Mouse (Mus musculus) forebrain, postnatal 0 days (tissue): ENCODE data around the gene Vpreb3. TPM values are rescaled to one million over a fixed set of nuclear protein-coding genes. Genes with fewer than 3 reads are reported as not detected.

Source experiments
- ATAC-seq: fragments of 200-750 bp; cut with Nextera tagmentation; 2 replicates; pipeline ENCODE4 v1.8.0; 2017; ENCODE audit warnings: mild to moderate bottlenecking, moderate library complexity
- DNase-seq: peaks from one replicate; pipeline ENCODE4 v3.0.0-alpha.2; 2015
- H3K27ac ChIP-seq: fragments of 300-500 bp; sonication (generic); 2 replicates; pipeline ENCODE4 v1.5.1; 2014; ENCODE audit warnings: low read depth, mild to moderate bottlenecking, antibody characterized with exemption, low read length, moderate library complexity, mixed read lengths
- H3K27me3 ChIP-seq: fragments of 300-500 bp; sonication (generic); 2 replicates; pipeline ENCODE4 v1.6.1; 2014; ENCODE audit warnings: mild to moderate bottlenecking, low read length, mixed read lengths; ENCODE audit not compliant: insufficient read depth
- H3K36me3 ChIP-seq: fragments of 300-500 bp; sonication (generic); 2 replicates; pipeline ENCODE4 v1.6.1; 2014; ENCODE audit warnings: mild to moderate bottlenecking, moderate library complexity; ENCODE audit not compliant: insufficient read depth
- H3K4me1 ChIP-seq: fragments of 300-500 bp; sonication (generic); 2 replicates; pipeline ENCODE4 v1.6.1; 2014; ENCODE audit warnings: antibody characterized with exemption; ENCODE audit not compliant: insufficient read depth
- H3K4me2 ChIP-seq: fragments of 300-500 bp; sonication (generic); 2 replicates; pipeline ENCODE4 v1.6.1; 2014; ENCODE audit warnings: low read depth, mild to moderate bottlenecking, moderate library complexity
- H3K4me3 ChIP-seq: fragments of 300-500 bp; sonication (generic); 2 replicates; pipeline ENCODE4 v1.5.1; 2014; ENCODE audit warnings: low read depth, low read length, mixed read lengths
- H3K9ac ChIP-seq: fragments of 300-500 bp; sonication (generic); 2 replicates; pipeline ENCODE4 v1.6.1; 2014; ENCODE audit warnings: mild to moderate bottlenecking
- H3K9me3 ChIP-seq: fragments of 300-500 bp; sonication (generic); 2 replicates; pipeline ENCODE4 v1.6.1; 2016; ENCODE audit warnings: low read length
- CTCF ChIP-seq: sonication (generic); IDR thresholded peaks from 2 replicates; pipeline ENCODE4 v1.5.1; 2016; ENCODE audit warnings: antibody characterized with exemption, control low read depth, low read depth
- WGBS: fragments of 180-500 bp; shearing (Covaris S2); extraction: QIAGEN DNeasy Blood & Tissue Kit; methylation state at CpG from one replicate; pipeline ENCODE4 v1.1.7; 2014; 5-methylcytosine and 5-hydroxymethylcytosine counted together
- polyA plus RNA-seq: library from polyadenylated mRNA; unstranded; fragments of >200 nt; fragmentation: Nextera tagmentation; extraction: Ambion mirVana; gene quantifications from 2 replicates; pipeline ENCODE4 v1.2.1, GENCODE M21; 2015
- total RNA-seq: library from RNA; depleted of rRNA; stranded (reverse); fragments of >200 nt; gene quantifications from 2 replicates; pipeline ENCODE4 v1.2.3, GENCODE M21; 2014

The Vpreb3 gene
- total and polyA plus RNA-seq, 2 experiments from 2014 or later: 1.4 TPM; not detected in 1

DNA sequence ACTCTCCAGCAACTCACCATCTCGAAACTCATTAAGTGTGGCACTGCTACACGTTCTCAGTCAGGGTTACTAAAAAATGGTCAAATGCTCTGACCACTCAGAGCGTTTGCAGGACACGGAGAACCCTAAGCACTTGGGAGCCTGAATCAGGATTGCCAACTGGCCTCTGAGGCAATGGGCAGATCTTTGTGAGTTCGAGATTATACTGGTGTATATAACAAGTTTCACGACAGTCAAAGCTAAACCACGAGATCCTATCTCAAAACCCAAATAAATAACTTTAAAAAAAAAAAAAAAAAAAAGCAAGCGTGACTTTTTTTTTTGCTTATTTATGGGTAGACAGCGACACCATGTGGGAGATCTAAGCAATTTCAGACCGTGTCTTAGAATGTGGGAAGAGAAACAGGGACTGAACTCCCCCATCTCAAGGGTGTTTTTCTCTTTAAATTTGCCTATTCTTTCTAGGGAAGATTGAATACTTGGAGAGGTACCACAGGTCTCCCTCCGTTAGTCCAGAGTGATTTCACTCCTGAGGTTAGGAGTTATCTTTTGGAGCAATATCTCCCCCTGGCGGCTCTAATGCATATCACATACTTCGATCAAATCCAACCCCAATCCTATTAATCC lies 8.7 kb downstream of the Vpreb3 start:
- peak overlapping the region; percentile 68 for H3K4me2 ChIP-seq
- peak overlapping the region; percentile 37; the same call in 1 of the 2 replicates for H3K9ac ChIP-seq
- no peaks in the 10 kb centered on the region for H3K9me3 ChIP-seq
- WGBS: 4% methylated on average over 13 of the region's 13 CpGs
- H3K36me3 ChIP-seq: no peaks in the 10 kb centered on the region
- peak; percentile 76 for TF ChIP-seq CTCF
- ATAC-seq: peak; percentile 26; the same call in 1 of the 2 replicates
- no peak overlapping the region for H3K27ac ChIP-seq
- peaks cover 12% of the 10 kb centered on the region; the same call in 1 of the 2 replicates for H3K4me1 ChIP-seq
- peak overlapping the region; percentile 32 for H3K4me3 ChIP-seq
- H3K27me3 ChIP-seq: peaks cover 10% of the 10 kb centered on the region
- peak; percentile 84 for DNase-seq

- H3K4me2 ChIP-seq: peak within 1 kb of the TSS; percentile 27
- H3K4me1 ChIP-seq: peaks cover 12% of the 10 kb centered on the region; the same call in 1 of the 2 replicates
- 30% methylated on average over 20 of the region's 20 CpGs for WGBS
- H3K27me3 ChIP-seq: peaks cover 10% of the 10 kb centered on the region
- no peak for ATAC-seq
- H3K9me3 ChIP-seq: no peaks in the 10 kb centered on the region
- no peak within 1 kb of the TSS for H3K9ac ChIP-seq
- H3K4me3 ChIP-seq: no peak within 1 kb of the TSS
- no peak within 1 kb of the TSS for H3K27ac ChIP-seq
- no peaks in the 10 kb centered on the region for H3K36me3 ChIP-seq
- TF ChIP-seq CTCF: no peak
- DNase-seq: no peak
Observed at GRCm38 (mm10) chr10:75954381-75954811, 11.5 kb downstream of the Vpreb3 start, which contains the start of gene Gm5134. TSS of gene Gm5134 (plus strand) at chr10:75954514.

- H3K36me3 ChIP-seq: no peaks in the 10 kb centered on the region
- no peak overlapping the region for H3K27ac ChIP-seq
- no peak for DNase-seq
- no peak overlapping the region for H3K4me2 ChIP-seq
- 93% methylated on average over 10 of the region's 10 CpGs for WGBS
- TF ChIP-seq CTCF: no peak
- no peak for ATAC-seq
- H3K9me3 ChIP-seq: 0 out of 2 replicates have a peak, but pooled peaks cover 3% of the 10 kb centered on the region
- no peaks in the 10 kb centered on the region; the same call in 1 of the 2 replicates for H3K27me3 ChIP-seq
- H3K9ac ChIP-seq: no peak overlapping the region
- no peaks in the 10 kb centered on the region for H3K4me1 ChIP-seq
- H3K4me3 ChIP-seq: no peak overlapping the region
Observed at GRCm38 (mm10) chr10:75973846-75974245, 31.0 kb downstream of the Vpreb3 start.

GRCm38 (mm10) chr10:75975216-75975615 lies 32.4 kb downstream of the Vpreb3 start:
- Histone ChIP-seq H3K4me3 (no peak overlapping the region), H3K4me2 (no peak overlapping the region), H3K9ac (no peak overlapping the region), H3K9me3 (0 out of 2 replicates have a peak, but pooled peaks cover 3% of the 10 kb centered on the region), H3K27me3 (no peaks in the 10 kb centered on the region; the same call in 1 of the 2 replicates), H3K27ac (no peak overlapping the region), H3K4me1 (no peaks in the 10 kb centered on the region), H3K36me3 (no peaks in the 10 kb centered on the region)
- TF ChIP-seq CTCF: peak; percentile 71
- ATAC-seq: no peak
- WGBS: 83% methylated on average over 5 of the region's 5 CpGs
- DNase-seq: peak; percentile 29

DNA sequence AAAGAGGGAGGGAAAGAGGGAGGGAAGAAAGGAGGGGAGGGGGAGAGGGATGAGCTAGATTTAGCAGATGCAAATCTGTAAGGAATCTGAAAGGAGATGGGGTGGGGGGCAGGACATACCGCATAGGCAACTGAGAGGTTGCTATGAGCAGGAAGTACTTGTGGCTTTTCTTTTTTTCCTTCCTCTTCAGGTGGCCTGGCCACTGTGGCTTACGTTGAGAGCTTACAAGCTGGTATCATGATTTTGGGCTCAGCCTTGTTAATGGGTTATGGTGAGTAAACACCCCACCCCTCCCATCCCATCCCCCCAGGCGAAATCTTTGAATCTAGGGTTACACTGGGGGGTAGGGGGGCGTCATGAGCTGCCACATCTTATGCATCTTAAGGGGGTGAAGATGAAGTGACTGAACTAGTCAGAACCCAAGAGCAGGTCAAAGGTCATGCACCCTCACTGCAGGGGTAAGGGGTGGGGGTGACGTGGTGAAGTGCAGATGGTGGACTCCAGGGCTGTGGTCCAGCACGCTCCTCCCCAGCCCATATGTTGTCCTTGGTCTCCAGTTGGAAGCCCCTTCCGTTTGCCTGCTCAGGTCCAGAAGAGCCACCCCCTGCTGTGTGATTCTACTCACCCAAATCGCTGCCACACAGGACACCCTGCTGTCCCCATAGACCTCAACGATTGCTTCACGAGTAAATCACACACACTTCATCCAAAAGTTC lies 35.4 kb downstream of the Vpreb3 start:
- no peaks in the 10 kb centered on the region for H3K36me3 ChIP-seq
- ATAC-seq (no peak), DNase-seq (no peak)
- H3K4me2 ChIP-seq: no peak overlapping the region
- no peak overlapping the region for H3K9ac ChIP-seq
- H3K4me3 ChIP-seq: no peak overlapping the region
- H3K9me3 ChIP-seq: 0 out of 2 replicates have a peak, but pooled peaks cover 3% of the 10 kb centered on the region
- no peak overlapping the region for H3K27ac ChIP-seq
- TF ChIP-seq CTCF: no peak
- no peaks in the 10 kb centered on the region; the same call in 1 of the 2 replicates for H3K27me3 ChIP-seq
- H3K4me1 ChIP-seq: no peaks in the 10 kb centered on the region
- WGBS: 31% methylated on average over 10 of the region's 10 CpGs

GRCm38 (mm10) chr10:75978835-75979157 lies 35.9 kb downstream of the Vpreb3 start:
- Histone ChIP-seq H3K4me1 (no peaks in the 10 kb centered on the region), H3K4me3 (no peak overlapping the region), H3K27me3 (no peaks in the 10 kb centered on the region; the same call in 1 of the 2 replicates), H3K9me3 (0 out of 2 replicates have a peak, but pooled peaks cover 3% of the 10 kb centered on the region), H3K9ac (no peak overlapping the region), H3K27ac (no peak overlapping the region), H3K36me3 (no peaks in the 10 kb centered on the region), H3K4me2 (no peak overlapping the region)
- TF ChIP-seq CTCF: no peak
- ATAC-seq: no peak; the same call in 1 of the 2 replicates
- 41% methylated on average over 5 of the region's 5 CpGs for WGBS
- DNase-seq: no peak

DNA sequence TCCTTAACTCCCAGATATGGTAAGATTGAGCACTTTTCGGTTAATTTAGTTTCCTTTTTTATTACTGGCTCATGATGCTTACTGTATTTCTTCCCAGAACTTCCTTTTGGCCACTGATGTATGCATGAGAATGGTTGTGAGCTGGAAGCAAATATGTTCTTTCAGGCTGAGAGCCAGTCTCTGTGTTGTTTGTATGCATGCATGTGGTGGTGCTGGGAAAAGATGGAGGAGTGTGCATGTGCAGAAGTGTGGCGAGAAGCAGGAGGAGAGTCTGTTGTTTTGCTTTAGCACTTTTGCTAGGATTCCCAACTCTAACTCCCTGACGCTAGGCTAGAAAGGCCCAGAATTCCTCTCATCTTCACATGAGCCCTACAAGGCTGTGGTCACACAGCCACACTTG lies 36.6 kb downstream of the Vpreb3 start:
- Histone ChIP-seq H3K27ac (no peak overlapping the region), H3K27me3 (no peaks in the 10 kb centered on the region), H3K4me1 (no peaks in the 10 kb centered on the region), H3K36me3 (no peaks in the 10 kb centered on the region), H3K9me3 (0 out of 2 replicates have a peak, but pooled peaks cover 3% of the 10 kb centered on the region), H3K4me2 (no peak overlapping the region), H3K9ac (no peak overlapping the region), H3K4me3 (no peak overlapping the region)
- no peak for TF ChIP-seq CTCF
- 62% methylated on average over 3 of the region's 3 CpGs for WGBS
- DNase-seq: peak; percentile 85
- ATAC-seq: peak; percentile 94
